Mouse (Mus musculus) CH12.LX (cell line): ENCODE measurements around the gene Rhoa. TPM values are rescaled to one million over a fixed set of nuclear protein-coding genes. Genes with fewer than 3 reads are reported as not detected.

Experiments
- DNase-seq: peaks from one replicate; pipeline ENCODE4 v3.0.0-alpha.2; 2013; ENCODE audit errors: extremely low read depth
- H3K27ac ChIP-seq: 2 replicates; pipeline ENCODE4 v1.5.1; 2012; ENCODE audit warnings: low read depth, mild to moderate bottlenecking, control low read depth, moderate library complexity; ENCODE audit not compliant: insufficient read depth
- H3K27me3 ChIP-seq: replicated peaks from 2 replicates; pipeline ENCODE3; 2012; ENCODE audit warnings: inconsistent platforms
- H3K36me3 ChIP-seq, 2 experiments: replicated peaks in 1 of 2; 2 replicates each; pipeline versions ENCODE3 to v1.6.1; 2012; ENCODE audit warnings: inconsistent platforms in 1 of 2, low read length in 1 of 2, mild to moderate bottlenecking in 1 of 2, mixed read lengths in 1 of 2, moderate library complexity in 1 of 2; ENCODE audit not compliant: control insufficient read depth in 1 of 2, insufficient read depth in 1 of 2
- H3K4me1 ChIP-seq, 2 experiments: 2 replicates each; pipeline ENCODE4 v1.6.1; 2012; ENCODE audit warnings: inconsistent platforms in 1 of 2, moderate library complexity in 1 of 2; ENCODE audit not compliant: insufficient read depth in 2 of 2, control insufficient read depth in 1 of 2
- H3K4me2 ChIP-seq: 2 replicates; pipeline ENCODE4 v1.6.1; 2012; ENCODE audit warnings: low read depth, mild to moderate bottlenecking, control low read depth; ENCODE audit not compliant: poor library complexity, insufficient read depth, severe bottlenecking
- H3K4me3 ChIP-seq, 3 experiments: fragments of 150-350 bp in 1 of 3; sonication (generic) in 1 of 3; replicated peaks in 1 of 3; 2 replicates each; pipeline versions ENCODE3 to v1.5.1; 2011 to 2012; ENCODE audit warnings: low read depth in 2 of 3, low read length in 2 of 3, mild to moderate bottlenecking in 2 of 3, moderate library complexity in 2 of 3, control low read depth in 1 of 3, improper control_type of control experiment in 1 of 3, inconsistent platforms in 1 of 3, mixed read lengths in 1 of 3; ENCODE audit not compliant: poor library complexity in 1 of 3
- H3K79me2 ChIP-seq: replicated peaks from 2 replicates; pipeline ENCODE4 v1.6.1; 2012; ENCODE audit warnings: mild to moderate bottlenecking, moderate library complexity; ENCODE audit not compliant: control insufficient read depth, poor library complexity, insufficient read depth, severe bottlenecking; ENCODE audit errors: extremely low read depth
- H3K9ac ChIP-seq: 2 replicates; pipeline ENCODE4 v1.6.1; 2012; ENCODE audit warnings: low read depth, mild to moderate bottlenecking, control low read depth, moderate library complexity; ENCODE audit not compliant: insufficient read depth
- H3K9me3 ChIP-seq: replicated peaks from 2 replicates; pipeline ENCODE3; 2012; ENCODE audit warnings: low read length, inconsistent platforms, mixed read lengths
- ETS1 ChIP-seq: conservative IDR thresholded peaks from 2 replicates; pipeline ENCODE4 v1.6.1; 2012; ENCODE audit warnings: low read depth, mild to moderate bottlenecking, inconsistent platforms, low read length, improper control_type of control experiment, moderate library complexity
- GABPA ChIP-seq: IDR thresholded peaks from 2 replicates; pipeline ENCODE4 v1.6.1; 2012; ENCODE audit warnings: low read depth, low read length, improper control_type of control experiment, inconsistent platforms; ENCODE audit not compliant: insufficient replicate concordance
- JUN ChIP-seq: IDR thresholded peaks from 2 replicates; pipeline ENCODE4 v1.6.1; 2011; ENCODE audit warnings: low read depth, mild to moderate bottlenecking, low read length, improper control_type of control experiment, moderate library complexity; ENCODE audit not compliant: insufficient read depth
- JUND ChIP-seq: conservative IDR thresholded peaks from 2 replicates; pipeline ENCODE4 v1.6.1; 2011; ENCODE audit warnings: low read depth, low read length, improper control_type of control experiment
- KAT2A ChIP-seq: IDR thresholded peaks from 2 replicates; pipeline ENCODE4 v1.6.1; 2012; ENCODE audit warnings: low read length, improper control_type of control experiment, inconsistent platforms; ENCODE audit not compliant: insufficient replicate concordance
- MAFK ChIP-seq: IDR thresholded peaks from 2 replicates; pipeline ENCODE4 v1.6.1; 2011; ENCODE audit warnings: low read length, improper control_type of control experiment; ENCODE audit not compliant: insufficient replicate concordance
- MAZ ChIP-seq: IDR thresholded peaks from 2 replicates; pipeline ENCODE4 v1.6.1; 2012; ENCODE audit warnings: low read depth, mild to moderate bottlenecking, inconsistent platforms, low read length, improper control_type of control experiment, moderate library complexity
- MEF2A ChIP-seq: IDR thresholded peaks from 2 replicates; pipeline ENCODE4 v1.6.1; 2014; ENCODE audit warnings: low read depth, mild to moderate bottlenecking, inconsistent platforms, low read length, improper control_type of control experiment, borderline replicate concordance
- MXI1 ChIP-seq: IDR thresholded peaks from 2 replicates; pipeline ENCODE4 v1.6.1; 2011; ENCODE audit warnings: mild to moderate bottlenecking, low read depth, low read length, improper control_type of control experiment
- MYC ChIP-seq: IDR thresholded peaks from 2 replicates; pipeline ENCODE4 v1.6.1; 2011; ENCODE audit warnings: low read depth, mild to moderate bottlenecking, improper control_type of control experiment, low read length
- NELFE ChIP-seq: IDR thresholded peaks from 2 replicates; pipeline ENCODE4 v1.6.1; 2011; ENCODE audit warnings: low read depth, low read length, improper control_type of control experiment
- NRF1 ChIP-seq: IDR thresholded peaks from 2 replicates; pipeline ENCODE4 v1.6.1; 2014; ENCODE audit warnings: low read depth, mild to moderate bottlenecking, inconsistent platforms, low read length, improper control_type of control experiment, moderate library complexity
- PAX5 ChIP-seq: IDR thresholded peaks from 2 replicates; pipeline ENCODE4 v1.6.1; 2012; ENCODE audit warnings: low read length, inconsistent platforms, mixed read lengths
- RCOR1 ChIP-seq: conservative IDR thresholded peaks from 2 replicates; pipeline ENCODE4 v1.6.1; 2012; ENCODE audit warnings: low read depth, mild to moderate bottlenecking, inconsistent platforms, low read length, improper control_type of control experiment
- SIN3A ChIP-seq: IDR thresholded peaks from 2 replicates; pipeline ENCODE4 v1.6.1; 2012; ENCODE audit warnings: low read length, improper control_type of control experiment, inconsistent platforms
- TBP ChIP-seq: conservative IDR thresholded peaks from 2 replicates; pipeline ENCODE4 v1.6.1; 2011; ENCODE audit warnings: low read depth, low read length, improper control_type of control experiment
- UBTF ChIP-seq: IDR thresholded peaks from 2 replicates; pipeline ENCODE4 v1.6.1; 2012; ENCODE audit warnings: low read depth, mild to moderate bottlenecking, inconsistent platforms, low read length, improper control_type of control experiment, moderate library complexity
- ZC3H11A ChIP-seq: IDR thresholded peaks from 2 replicates; pipeline ENCODE4 v1.6.1; 2012; ENCODE audit warnings: low read depth, mild to moderate bottlenecking, inconsistent platforms, low read length, improper control_type of control experiment
- ZNF384 ChIP-seq: IDR thresholded peaks from 2 replicates; pipeline ENCODE4 v1.6.1; 2012; ENCODE audit warnings: low read depth, low read length, improper control_type of control experiment, inconsistent platforms
- dilution Hi-C: fragments of 300-500 bp; cut with MboI; formaldehyde crosslinking; loops from 2 replicates; pipeline ENCODE4 v1.14.3; 2020; ENCODE audit warnings: low sequenced_read_pairs; ENCODE audit not compliant: extremely low pct_unique_long_range_greater_than_20kb, extremely low pct_ligation_motif_present
- in situ Hi-C: fragments of 300-500 bp; cut with MboI; formaldehyde crosslinking; loops from 3 replicates; pipeline ENCODE4 v1.14.3; 2019; ENCODE audit warnings: low sequenced_read_pairs, low pct_ligation_motif_present, low pct_unique_long_range_greater_than_20kb, mixed read lengths
- polyA plus RNA-seq: library from polyadenylated mRNA; unstranded; fragments of >175 nt; gene quantifications from 2 replicates; pipeline ENCODE4 v1.2.1, GENCODE M21; 2012; ENCODE audit warnings: low read depth; ENCODE audit not compliant: insufficient read length
- total RNA-seq, 2 experiments: library from RNA; depleted of rRNA; stranded (reverse); fragments of 300-350 nt in 1 of 2; fragments of >200 nt in 1 of 2; gene quantifications; 2 replicates each; pipeline ENCODE4 v1.2.3; 2012 to 2014

The Rhoa gene
- total and polyA plus RNA-seq, 3 experiments, result 84.0 to 308 (median 243) TPM

GRCm38 (mm10) chr9:108290016-108290750 lies 15.7 kb upstream of the Rhoa start, which contains the start of gene Nicn1 (continued):
- no peak for TF ChIP-seq MXI1

- Histone ChIP-seq H3K27me3 (no peaks in the 10 kb centered on the region), H3K79me2 (no peaks in the 10 kb centered on the region), H3K9me3 (no peaks in the 10 kb centered on the region), H3K4me3 (peak overlapping the region; percentile 70 to 82 (median 71)), H3K9ac (peak overlapping the region; percentile 65), H3K36me3 (peaks cover 4 to 23% of the 10 kb centered on the region in 2 experiments), H3K4me2 (peak overlapping the region; percentile 57), H3K4me1 (peaks cover 4 to 11% of the 10 kb centered on the region in 2 experiments; a peak in 3 of 4 replicates), H3K27ac (no peak overlapping the region)
- in situ Hi-C loops (no loop called here), dilution Hi-C loops (no loop called here)
- TF ChIP-seq ZC3H11A (no peak), NELFE (no peak), ETS1 (no peak), TBP (no peak), PAX5 (no peak), MAFK (no peak), MEF2A (no peak), KAT2A (no peak), UBTF (no peak), GABPA (no peak), RCOR1 (no peak), MYC (no peak), SIN3A (no peak; the same call in 1 of the 2 replicates), ZNF384 (no peak), NRF1 (no peak), MAZ (no peak), JUN (no peak), MXI1 (no peak), JUND (no peak)
- DNase-seq, result no peak
These were observed 15.2 kb upstream of the Rhoa start for GRCm38 (mm10) chr9:108290773-108291172.
